Mouse (Mus musculus) testis, adult 2 months (tissue): ENCODE results near the gene 1700020D05Rik. TPM values are rescaled to one million over a fixed set of nuclear protein-coding genes. Genes with fewer than 3 reads are reported as not detected.
A peak's percentile ranks its signal among the peaks of the same experiment; 100 is the strongest.
"Not testable (repeated sequence)": the region's sequence is repeated elsewhere in the genome, so short reads cannot be mapped to it uniquely, and the experiment has no call there.

Experiments
- H3K27ac ChIP-seq: fragments of 200-500 bp; 2 replicates; pipeline ENCODE4 v1.5.1; 2012; ENCODE audit warnings: low read depth, low read length; ENCODE audit not compliant: control insufficient read depth, insufficient read depth
- H3K27me3 ChIP-seq: fragments of 200-500 bp; 2 replicates; pipeline ENCODE4 v1.6.1; 2012; ENCODE audit warnings: mild to moderate bottlenecking, low read length, moderate library complexity; ENCODE audit not compliant: control insufficient read depth, insufficient read depth
- H3K36me3 ChIP-seq: fragments of 200-500 bp; 2 replicates; pipeline ENCODE4 v1.6.1; 2012; ENCODE audit warnings: mild to moderate bottlenecking, low read length; ENCODE audit not compliant: control insufficient read depth, insufficient read depth
- H3K4me1 ChIP-seq: fragments of 200-500 bp; 2 replicates; pipeline ENCODE4 v1.6.1; 2012; ENCODE audit warnings: low read length; ENCODE audit not compliant: control insufficient read depth, insufficient read depth
- H3K4me3 ChIP-seq: fragments of 200-500 bp; 2 replicates; pipeline ENCODE4 v1.5.1; 2012; ENCODE audit warnings: low read depth, mild to moderate bottlenecking, low read length, moderate library complexity, mixed read lengths; ENCODE audit not compliant: control insufficient read depth
- CTCF ChIP-seq: fragments of 200-500 bp; IDR thresholded peaks from 2 replicates; pipeline ENCODE4 v1.5.1; 2012; ENCODE audit warnings: low read depth, mild to moderate bottlenecking, inconsistent platforms, low read length, moderate library complexity; ENCODE audit not compliant: control insufficient read depth, insufficient read depth, insufficient replicate concordance
- POLR2A ChIP-seq: fragments of 200-500 bp; IDR thresholded peaks from 2 replicates; pipeline ENCODE4 v1.6.1; 2012; ENCODE audit warnings: low read depth, mild to moderate bottlenecking, inconsistent platforms, low read length, moderate library complexity; ENCODE audit not compliant: control insufficient read depth
- polyA plus RNA-seq: library from polyadenylated mRNA; depleted of rRNA; stranded (reverse); fragments of >200 nt; gene quantifications from 2 replicates; pipeline ENCODE4 v1.2.3, GENCODE M21; 2012

The 1700020D05Rik gene
- polyA plus RNA-seq, 1 experiment, result 289 TPM

- H3K27me3 ChIP-seq, result no peaks in the 10 kb centered on the region
- H3K27ac ChIP-seq, result peak overlapping the region; percentile 89
- H3K4me1 ChIP-seq, result peaks cover 15% of the 10 kb centered on the region
- peak overlapping the region; percentile 92 for H3K4me3 ChIP-seq
- TF ChIP-seq CTCF, result no peak
- no peak for TF ChIP-seq POLR2A
- no peaks in the 10 kb centered on the region for H3K36me3 ChIP-seq
Observed at GRCm38 (mm10) chr19:5511074-5511632, 7.6 kb upstream of the 1700020D05Rik start.

DNA sequence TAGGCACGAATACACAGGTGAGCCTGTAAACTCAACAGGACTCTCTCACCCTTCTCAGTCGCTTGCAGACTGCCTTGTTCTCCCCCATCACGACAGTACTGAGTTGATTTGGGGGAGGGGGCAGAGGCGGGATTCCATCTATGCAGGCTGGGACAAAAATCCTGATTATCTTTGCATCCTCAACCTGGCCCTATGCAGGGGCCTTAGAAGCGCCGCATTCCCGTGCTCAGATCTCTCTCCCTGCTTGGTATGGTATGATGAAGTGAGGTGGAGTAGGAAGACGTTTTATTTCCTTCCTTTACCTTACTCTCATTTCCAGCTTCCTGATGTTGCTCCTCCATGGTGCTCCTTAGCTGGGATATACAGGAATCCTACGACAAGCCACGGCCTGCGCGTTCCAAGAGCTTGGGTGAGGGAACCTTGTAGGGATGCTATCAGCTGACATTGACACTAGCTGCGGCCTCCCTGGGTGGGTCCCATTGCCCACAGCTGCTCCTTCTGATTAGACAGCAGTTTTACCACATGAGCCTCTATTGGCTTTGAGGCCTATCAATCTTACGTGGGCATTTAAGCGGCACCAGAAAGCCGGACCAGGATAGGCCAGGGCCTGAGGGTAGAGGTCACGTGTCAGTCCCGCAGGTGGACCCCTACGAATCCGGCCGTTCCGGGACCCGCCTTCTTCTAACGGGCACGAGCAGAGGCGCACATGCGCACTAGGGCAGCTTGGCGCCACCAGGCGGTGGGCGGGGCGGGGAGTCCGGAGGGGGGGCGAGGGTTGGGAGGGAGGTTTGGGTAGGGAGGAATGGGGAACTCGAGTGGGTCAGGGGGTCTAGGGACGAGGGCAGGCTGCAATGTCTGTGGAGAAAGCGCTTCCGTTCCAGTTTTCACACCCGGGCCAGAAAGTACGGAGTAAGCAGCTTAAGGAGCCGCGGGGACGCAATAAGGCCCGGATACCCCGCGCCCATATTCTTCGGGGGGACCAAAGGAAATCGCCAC lies 6.7 kb upstream of the 1700020D05Rik start, which contains the start of gene Snx32:
Gene Snx32 (minus strand): TSS at position 508 of the 996 bp plus-strand sequence.
- peak within 1 kb of the TSS; percentile 89 for H3K27ac ChIP-seq
- TF ChIP-seq CTCF (no peak), POLR2A (peak; percentile 43)
- no peaks in the 10 kb centered on the region for H3K27me3 ChIP-seq
- peak within 1 kb of the TSS; percentile 92 for H3K4me3 ChIP-seq
- H3K4me1 ChIP-seq, result peaks cover 15% of the 10 kb centered on the region
- H3K36me3 ChIP-seq, result no peaks in the 10 kb centered on the region

- H3K4me3 ChIP-seq, result no peak overlapping the region
- H3K27me3 ChIP-seq, result no peaks in the 10 kb centered on the region
- no peak for TF ChIP-seq POLR2A
- no peak for TF ChIP-seq CTCF
- peak overlapping the region; percentile 42; the same call in 1 of the 2 replicates for H3K27ac ChIP-seq
- no peaks in the 10 kb centered on the region for H3K36me3 ChIP-seq
- peaks cover 15% of the 10 kb centered on the region for H3K4me1 ChIP-seq
Observed at GRCm38 (mm10) chr19:5500330-5500875, 3.2 kb downstream of the 1700020D05Rik start.

GRCm38 (mm10) chr19:5496052-5496370 lies 7.6 kb downstream of the 1700020D05Rik start:
- Histone ChIP-seq H3K4me1 (no peaks in the 10 kb centered on the region), H3K4me3 (no peak overlapping the region), H3K27ac (no peak overlapping the region), H3K36me3 (no peaks in the 10 kb centered on the region; the same call in none of the 2 replicates), H3K27me3 (no peaks in the 10 kb centered on the region)
- TF ChIP-seq CTCF (no peak), POLR2A (no peak)

- Histone ChIP-seq H3K4me1 (no peaks in the 10 kb centered on the region), H3K27me3 (no peaks in the 10 kb centered on the region), H3K27ac (no peak overlapping the region), H3K36me3 (no peaks in the 10 kb centered on the region; the same call in none of the 2 replicates), H3K4me3 (no peak overlapping the region)
- TF ChIP-seq POLR2A, result no peak
- no peak for TF ChIP-seq CTCF
Observed at GRCm38 (mm10) chr19:5495353-5496051, 8.1 kb downstream of the 1700020D05Rik start.

DNA sequence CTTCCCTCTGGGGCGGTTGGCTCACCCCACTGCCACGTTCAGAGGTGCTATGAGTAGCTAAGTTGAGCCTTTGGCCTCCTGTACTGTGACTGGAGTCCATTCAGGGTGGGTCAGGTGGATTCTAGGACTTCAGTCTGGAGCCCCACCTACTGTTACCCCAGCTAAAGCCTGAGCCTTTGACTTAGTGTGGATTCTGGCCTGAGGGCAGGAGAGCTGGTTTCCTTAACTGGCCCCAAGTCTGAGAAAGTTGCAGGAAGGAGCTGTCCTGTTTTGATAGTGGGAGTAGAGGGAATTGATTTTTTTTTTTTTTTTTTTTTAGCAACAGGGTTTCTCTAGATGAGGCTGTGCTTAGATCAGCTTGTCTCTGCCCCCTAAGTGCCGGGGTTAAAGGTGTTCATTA lies 9.3 kb downstream of the 1700020D05Rik start:
- Histone ChIP-seq H3K4me1 (peaks cover 2% of the 10 kb centered on the region; the same call in 1 of the 2 replicates), H3K4me3 (no peak overlapping the region), H3K36me3 (no peaks in the 10 kb centered on the region; the same call in none of the 2 replicates), H3K27me3 (no peaks in the 10 kb centered on the region), H3K27ac (no peak overlapping the region)
- TF ChIP-seq POLR2A (no peak), CTCF (no peak)

- H3K4me3 ChIP-seq, H3K27ac ChIP-seq, H3K36me3 ChIP-seq: not testable (repeated sequence)
Observed at GRCm38 (mm10) chr19:5493301-5493721, 10.3 kb downstream of the 1700020D05Rik start.

More at GRCm38 (mm10) chr19:5493301-5493721, 10.3 kb downstream of the 1700020D05Rik start:
- H3K27me3 ChIP-seq, H3K4me1 ChIP-seq: not testable (repeated sequence)
